Mouse (Mus musculus) gastrocnemius, adult 8-10 months (tissue): Measurements from ENCODE around the gene Syt6. TPM values are rescaled to one million over a fixed set of nuclear protein-coding genes. Genes with fewer than 3 reads are reported as not detected.

Experiments used
- DNase-seq, 2 experiments: peaks; one replicate each; pipeline ENCODE4 v3.0.0; 2022; ENCODE audit warnings: low spot score in 2 of 2
- microRNA-seq: library from miRNA; unstranded; fragments of <30 nt; microRNA quantifications from one replicate; pipeline ENCODE4 v1.2.0, GENCODE M21; 2022
- total RNA-seq, 4 experiments: library from RNA; stranded (reverse); gene quantifications; 2 replicates each; pipeline ENCODE4 v1.2.4; 2022

Syt6 gene
- total RNA-seq, 4 experiments from 2014 or later: not detected

- DNase-seq: peak in 1 of 2 experiments; percentile 10
Observed at GRCm38 (mm10) chr3:103647164-103647867, 72.3 kb downstream of the Syt6 start.

- DNase-seq: no peak
Observed at GRCm38 (mm10) chr3:103648486-103648885, 73.5 kb downstream of the Syt6 start.

- no peak for DNase-seq
Observed at GRCm38 (mm10) chr3:103649716-103650115, 74.7 kb downstream of the Syt6 start.

GRCm38 (mm10) chr3:103650406-103650805, 75.4 kb downstream of the Syt6 start:
- DNase-seq: no peak

GRCm38 (mm10) chr3:103660012-103660411, 85.0 kb downstream of the Syt6 start:
- no peak for DNase-seq

GRCm38 (mm10) chr3:103661714-103662113, 86.7 kb downstream of the Syt6 start:
- no peak for DNase-seq

- no peak for DNase-seq
Observed at GRCm38 (mm10) chr3:103663385-103663784, 88.4 kb downstream of the Syt6 start.

- no peak for DNase-seq
Observed at GRCm38 (mm10) chr3:103672113-103672512, 97.1 kb downstream of the Syt6 start.

GRCm38 (mm10) chr3:103672716-103673115, 97.7 kb downstream of the Syt6 start:
- DNase-seq: no peak

- no peak for DNase-seq
Observed at GRCm38 (mm10) chr3:103678811-103679210, 103.8 kb downstream of the Syt6 start.

- no peak for DNase-seq
Observed at GRCm38 (mm10) chr3:103682473-103682872, 107.4 kb downstream of the Syt6 start.

GRCm38 (mm10) chr3:103683234-103683965, 108.4 kb downstream of the Syt6 start:
- DNase-seq: no peak

GRCm38 (mm10) chr3:103683966-103684319, 108.9 kb downstream of the Syt6 start:
- no peak for DNase-seq

- DNase-seq: no peak
Observed at GRCm38 (mm10) chr3:103689043-103689442, 114.0 kb downstream of the Syt6 start.

- peak in 1 of 2 experiments; percentile 3 for DNase-seq
Observed at GRCm38 (mm10) chr3:103690506-103690905, 115.5 kb downstream of the Syt6 start.

Small RNA genes within 50 kb of the gene (microRNA-seq; reads per million reads assigned to microRNA genes)
- gene Gm25325: not detected

Other genes with a start within 250 kb of the Syt6 start
- gene Atg4a-ps, start 70.8 kb downstream of the Syt6 start, total RNA-seq: 1 to 10 TPM in 2 of 4 experiments, under 1 TPM in 1, not detected in 1; 0.27 to 4.7 (median 3.8) TPM
- 1 to 10 TPM in 3 of 4 experiments, under 1 TPM in 1; 0.94 to 4.0 (median 1.8) TPM for gene Olfml3, start 162.8 kb downstream of the Syt6 start, total RNA-seq
- gene Gm10964, start 164.1 kb downstream of the Syt6 start, total RNA-seq: not detected
- 10 to 100 TPM; 55.9 to 80.6 (median 65.0) TPM for gene Hipk1, start 216.3 kb downstream of the Syt6 start, total RNA-seq
- gene Dclre1b, start 234.2 kb downstream of the Syt6 start, total RNA-seq: 1 to 10 TPM; 3.0 to 5.4 (median 4.1) TPM
- 10 to 100 TPM in 1 of 4 experiments, 1 to 10 TPM in 3; 8.3 to 10.5 (median 9.2) TPM for gene Ap4b1, start 234.3 kb downstream of the Syt6 start, total RNA-seq
- gene Gm43064, start 234.3 kb downstream of the Syt6 start, total RNA-seq: under 1 TPM in 2 of 4 experiments, not detected in 2; 0.13 TPM